Mouse (Mus musculus) hindbrain, postnatal 0 days (tissue): ENCODE data around the gene Plbd1. TPM values are rescaled to one million over a fixed set of nuclear protein-coding genes. Genes with fewer than 3 reads are reported as not detected.

Experiments
- ATAC-seq: fragments of 200-750 bp; cut with Nextera tagmentation; 2 replicates; pipeline ENCODE4 v1.8.0; 2017; ENCODE audit warnings: mild to moderate bottlenecking, moderate TSS enrichment, moderate library complexity
- DNase-seq: peaks from one replicate; pipeline ENCODE4 v3.0.0-alpha.2; 2015; ENCODE audit warnings: low spot score
- H3K27ac ChIP-seq: fragments of 300-500 bp; sonication (generic); 2 replicates; pipeline ENCODE4 v1.5.1; 2014; ENCODE audit warnings: mild to moderate bottlenecking
- H3K27me3 ChIP-seq: fragments of 300-500 bp; sonication (generic); 2 replicates; pipeline ENCODE4 v1.6.1; 2014; ENCODE audit warnings: low read length, mixed read lengths; ENCODE audit not compliant: insufficient read depth
- H3K36me3 ChIP-seq: fragments of 300-500 bp; sonication (generic); 2 replicates; pipeline ENCODE4 v1.6.1; 2014; ENCODE audit warnings: low read length, mixed read lengths; ENCODE audit not compliant: insufficient read depth
- H3K4me1 ChIP-seq: fragments of 300-500 bp; sonication (generic); 2 replicates; pipeline ENCODE4 v1.6.1; 2014; ENCODE audit warnings: antibody characterized with exemption, low read length, mixed read lengths; ENCODE audit not compliant: insufficient read depth
- H3K4me2 ChIP-seq: fragments of 300-500 bp; sonication (generic); 2 replicates; pipeline ENCODE4 v1.6.1; 2014; ENCODE audit warnings: low read depth, mild to moderate bottlenecking, low read length, moderate library complexity, mixed read lengths
- H3K4me3 ChIP-seq: fragments of 300-500 bp; sonication (generic); 2 replicates; pipeline ENCODE4 v1.5.1; 2014; ENCODE audit warnings: low read length
- H3K9ac ChIP-seq: fragments of 300-500 bp; sonication (generic); replicated peaks from 2 replicates; pipeline ENCODE4 v1.6.1; 2014; ENCODE audit warnings: mild to moderate bottlenecking, low read length, moderate library complexity, mixed read lengths
- H3K9me3 ChIP-seq: fragments of 300-500 bp; sonication (generic); 2 replicates; pipeline ENCODE4 v1.6.1; 2016; ENCODE audit warnings: low read length, mixed read lengths
- CTCF ChIP-seq: IDR thresholded peaks from 2 replicates; pipeline ENCODE4 v1.5.1; 2016; ENCODE audit warnings: antibody characterized with exemption, control low read depth, low read depth
- WGBS: fragments of 180-500 bp; shearing (Covaris S2); extraction: QIAGEN DNeasy Blood & Tissue Kit; methylation state at CpG from one replicate; pipeline ENCODE4 v1.1.7; 2014; 5-methylcytosine and 5-hydroxymethylcytosine counted together
- polyA plus RNA-seq: library from polyadenylated mRNA; unstranded; fragments of >200 nt; fragmentation: Nextera tagmentation; extraction: Ambion mirVana; gene quantifications from 2 replicates; pipeline ENCODE4 v1.2.1, GENCODE M21; 2015
- total RNA-seq: library from RNA; depleted of rRNA; stranded (reverse); fragments of >200 nt; gene quantifications from 2 replicates; pipeline ENCODE4 v1.2.3, GENCODE M21; 2014

Plbd1 gene
- total and polyA plus RNA-seq, 2 experiments from 2014 or later = 1.3 TPM; not detected in 1

DNA sequence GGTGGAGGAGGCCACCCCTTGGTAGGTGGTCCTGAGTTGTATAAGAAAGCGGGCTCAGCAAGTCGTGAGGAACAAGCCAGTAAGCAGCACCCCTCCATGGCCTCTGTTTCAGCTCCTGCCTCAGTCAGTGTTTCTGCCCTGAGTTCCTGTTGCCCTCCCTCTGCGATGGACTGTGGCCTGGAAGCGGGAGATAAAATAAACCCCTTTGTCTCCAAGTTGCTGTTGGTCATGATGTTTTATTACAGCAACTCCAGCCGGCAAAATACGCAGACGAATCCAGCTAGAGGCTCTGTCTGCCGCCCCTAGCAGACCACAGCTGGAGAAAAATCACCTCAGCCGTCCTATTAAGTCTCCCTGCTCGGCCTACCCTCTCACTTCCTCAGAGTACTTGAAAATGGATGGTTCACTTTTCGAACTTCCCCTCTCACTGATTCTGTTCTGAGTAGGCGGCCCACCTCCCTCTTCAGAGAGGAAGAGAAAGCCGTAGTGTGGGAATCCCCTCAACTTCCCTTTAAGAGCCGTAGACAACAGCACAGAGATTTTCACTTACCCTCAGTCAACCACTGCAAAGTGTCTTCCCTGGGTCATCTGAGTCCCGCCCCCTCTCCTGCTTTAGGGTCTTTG is 28.2 kb upstream of the Plbd1 start:
- Histone ChIP-seq H3K9ac (no peak overlapping the region), H3K4me1 (no peaks in the 10 kb centered on the region), H3K27ac (no peak overlapping the region), H3K4me2 (no peak overlapping the region), H3K4me3 (no peak overlapping the region), H3K9me3 (no peaks in the 10 kb centered on the region), H3K27me3 (no peaks in the 10 kb centered on the region), H3K36me3 (no peaks in the 10 kb centered on the region)
- 80% methylated on average over 15 of the region's 15 CpGs for WGBS
- TF ChIP-seq CTCF = no peak
- DNase-seq (no peak), ATAC-seq (no peak)

GRCm38 (mm10) chr6:136685433-136685832 is 23.7 kb upstream of the Plbd1 start:
- no peak for ATAC-seq
- no peaks in the 10 kb centered on the region for H3K36me3 ChIP-seq

GRCm38 (mm10) chr6:136683410-136684334 is 21.9 kb upstream of the Plbd1 start:
- H3K9ac ChIP-seq = no peak overlapping the region
- no peak overlapping the region for H3K4me3 ChIP-seq
- H3K9me3 ChIP-seq = no peaks in the 10 kb centered on the region
- no peak overlapping the region for H3K4me2 ChIP-seq
- H3K27me3 ChIP-seq = no peaks in the 10 kb centered on the region
- DNase-seq = no peak
- no peaks in the 10 kb centered on the region for H3K36me3 ChIP-seq
- no peak overlapping the region for H3K27ac ChIP-seq
- ATAC-seq = no peak
- TF ChIP-seq CTCF = no peak
- WGBS = 88% methylated on average over 11 of the region's 11 CpGs
- H3K4me1 ChIP-seq = no peaks in the 10 kb centered on the region

More at GRCm38 (mm10) chr6:136685433-136685832, 23.7 kb upstream of the Plbd1 start:
- TF ChIP-seq CTCF = no peak
- no peaks in the 10 kb centered on the region for H3K27me3 ChIP-seq
- DNase-seq = no peak
- no peaks in the 10 kb centered on the region for H3K4me1 ChIP-seq
- 68% methylated on average over 5 of the region's 5 CpGs for WGBS
- no peaks in the 10 kb centered on the region for H3K9me3 ChIP-seq
- no peak overlapping the region for H3K4me2 ChIP-seq
- H3K27ac ChIP-seq = no peak overlapping the region
- no peak overlapping the region for H3K4me3 ChIP-seq
- no peak overlapping the region for H3K9ac ChIP-seq

GRCm38 (mm10) chr6:136679381-136679780 is 17.7 kb upstream of the Plbd1 start:
- ATAC-seq (no peak), DNase-seq (no peak)
- no peaks in the 10 kb centered on the region for H3K27me3 ChIP-seq
- no peak overlapping the region for H3K4me2 ChIP-seq
- no peak overlapping the region for H3K4me3 ChIP-seq
- no peak for TF ChIP-seq CTCF
- 39% methylated on average over 2 of the region's 2 CpGs for WGBS
- no peaks in the 10 kb centered on the region for H3K9me3 ChIP-seq
- no peaks in the 10 kb centered on the region for H3K4me1 ChIP-seq
- H3K27ac ChIP-seq = no peak overlapping the region
- H3K9ac ChIP-seq = no peak overlapping the region
- H3K36me3 ChIP-seq = no peaks in the 10 kb centered on the region

GRCm38 (mm10) chr6:136674935-136675334 is 13.2 kb upstream of the Plbd1 start:
- no peak overlapping the region for H3K27ac ChIP-seq
- ATAC-seq (no peak), DNase-seq (no peak)
- no peaks in the 10 kb centered on the region for H3K36me3 ChIP-seq
- 92% methylated on average over 6 of the region's 6 CpGs for WGBS
- no peak overlapping the region for H3K4me3 ChIP-seq
- H3K4me2 ChIP-seq = no peak overlapping the region
- no peak overlapping the region for H3K9ac ChIP-seq
- TF ChIP-seq CTCF = no peak
- H3K9me3 ChIP-seq = no peaks in the 10 kb centered on the region
- no peaks in the 10 kb centered on the region for H3K4me1 ChIP-seq
- H3K27me3 ChIP-seq = no peaks in the 10 kb centered on the region

DNA sequence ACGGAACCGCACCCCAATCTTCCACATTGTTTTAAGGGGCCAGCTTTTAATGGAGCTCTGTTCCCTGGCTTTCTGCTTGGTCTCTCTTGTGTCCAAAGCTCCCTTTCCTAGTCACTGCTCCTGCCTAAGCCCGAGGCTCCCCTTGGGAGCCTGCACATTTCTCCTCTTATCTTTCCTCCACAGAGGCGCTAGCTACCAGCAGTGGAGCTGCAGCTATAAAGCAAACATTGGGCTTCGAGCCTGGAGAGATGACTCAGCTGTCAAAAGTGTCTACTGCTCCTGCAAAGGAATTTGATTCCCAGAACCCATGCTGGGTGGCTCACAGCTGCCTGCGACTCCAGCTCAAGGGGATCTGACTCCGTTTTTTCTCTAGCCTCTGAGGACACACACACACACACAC is 10.7 kb upstream of the Plbd1 start:
- no peaks in the 10 kb centered on the region for H3K27me3 ChIP-seq
- H3K27ac ChIP-seq = no peak overlapping the region
- H3K4me1 ChIP-seq = no peaks in the 10 kb centered on the region
- 58% methylated on average over 7 of the region's 7 CpGs for WGBS
- no peak overlapping the region for H3K9ac ChIP-seq
- no peak for TF ChIP-seq CTCF
- no peak overlapping the region for H3K4me2 ChIP-seq
- no peaks in the 10 kb centered on the region for H3K36me3 ChIP-seq
- ATAC-seq (no peak), DNase-seq (peak; percentile 21)
- no peaks in the 10 kb centered on the region for H3K9me3 ChIP-seq
- no peak overlapping the region for H3K4me3 ChIP-seq

GRCm38 (mm10) chr6:136669274-136669673 is 7.5 kb upstream of the Plbd1 start:
- Histone ChIP-seq H3K27me3 (no peaks in the 10 kb centered on the region), H3K9ac (no peak overlapping the region), H3K4me3 (no peak overlapping the region), H3K36me3 (no peaks in the 10 kb centered on the region), H3K27ac (no peak overlapping the region), H3K4me1 (no peaks in the 10 kb centered on the region), H3K9me3 (no peaks in the 10 kb centered on the region), H3K4me2 (no peak overlapping the region)
- DNase-seq (no peak), ATAC-seq (no peak)
- TF ChIP-seq CTCF = no peak
- WGBS = 49% methylated on average over 5 of the region's 5 CpGs
